Mouse (Mus musculus) erythroblast, embryonic 14.5 days (primary cell): ENCODE results near the gene Flot1. TPM values are rescaled to one million over a fixed set of nuclear protein-coding genes. Genes with fewer than 3 reads are reported as not detected.

Source experiments
- H3K27me3 ChIP-seq: 2 replicates; pipeline ENCODE4 v1.6.1; 2012; ENCODE audit warnings: inconsistent platforms; ENCODE audit not compliant: control insufficient read depth
- H3K36me3 ChIP-seq: 2 replicates; pipeline ENCODE4 v1.6.1; 2012; ENCODE audit warnings: mild to moderate bottlenecking, inconsistent platforms; ENCODE audit not compliant: control insufficient read depth
- H3K4me1 ChIP-seq: 2 replicates; pipeline ENCODE4 v1.6.1; 2012; ENCODE audit warnings: inconsistent platforms; ENCODE audit not compliant: control insufficient read depth
- H3K4me3 ChIP-seq: replicated peaks from 2 replicates; pipeline ENCODE3; 2012; ENCODE audit warnings: moderate library complexity, mild to moderate bottlenecking, inconsistent platforms
- H3K9me3 ChIP-seq: 2 replicates; pipeline ENCODE4 v1.6.1; 2012; ENCODE audit warnings: low read length, inconsistent platforms, mixed read lengths; ENCODE audit not compliant: control insufficient read depth
- GATA1 ChIP-seq: IDR thresholded peaks from 2 replicates; pipeline ENCODE4 v1.6.1; 2012; ENCODE audit warnings: low read length, inconsistent platforms, mixed read lengths
- TAL1 ChIP-seq: IDR thresholded peaks from 3 replicates; pipeline ENCODE4 v1.6.1; 2012; ENCODE audit warnings: low read length, inconsistent platforms, mixed read lengths
- polyA plus RNA-seq: library from polyadenylated mRNA; stranded (reverse); fragments of >175 nt; gene quantifications from 2 replicates; pipeline ENCODE4 v1.2.3, GENCODE M21; 2012

The Flot1 gene
- polyA plus RNA-seq, 1 experiment, result 8.2 TPM

GRCm38 (mm10) chr17:35833239-35833751 lies 10.3 kb downstream of the Flot1 start:
- peaks cover 89% of the 10 kb centered on the region for H3K36me3 ChIP-seq
- peaks cover 64% of the 10 kb centered on the region for H3K4me1 ChIP-seq
- TF ChIP-seq GATA1, result no peak
- TF ChIP-seq TAL1, result no peak
- no peaks in the 10 kb centered on the region; the same call in 1 of the 2 replicates for H3K27me3 ChIP-seq
- H3K9me3 ChIP-seq, result no peaks in the 10 kb centered on the region; the same call in 1 of the 2 replicates
- no peak overlapping the region for H3K4me3 ChIP-seq

- peaks cover 85% of the 10 kb centered on the region for H3K36me3 ChIP-seq
- peaks cover 70% of the 10 kb centered on the region for H3K4me1 ChIP-seq
- no peak overlapping the region for H3K4me3 ChIP-seq
- no peaks in the 10 kb centered on the region; the same call in 1 of the 2 replicates for H3K27me3 ChIP-seq
- no peaks in the 10 kb centered on the region; the same call in 1 of the 2 replicates for H3K9me3 ChIP-seq
- TF ChIP-seq GATA1 (no peak), TAL1 (no peak)
These were observed 10.9 kb downstream of the Flot1 start for GRCm38 (mm10) chr17:35833894-35834293.

- H3K36me3 ChIP-seq, result peaks cover 77% of the 10 kb centered on the region
- no peak for TF ChIP-seq TAL1
- no peak for TF ChIP-seq GATA1
- peaks cover 74% of the 10 kb centered on the region for H3K4me1 ChIP-seq
- no peaks in the 10 kb centered on the region; the same call in 1 of the 2 replicates for H3K9me3 ChIP-seq
- H3K27me3 ChIP-seq, result no peaks in the 10 kb centered on the region; the same call in 1 of the 2 replicates
- H3K4me3 ChIP-seq, result peak overlapping the region; percentile 78
These were observed 11.8 kb downstream of the Flot1 start for GRCm38 (mm10) chr17:35834696-35835422.

GRCm38 (mm10) chr17:35835424-35836140 lies 12.6 kb downstream of the Flot1 start:
- H3K4me3 ChIP-seq, result peak overlapping the region; percentile 78
- H3K4me1 ChIP-seq, result peaks cover 74% of the 10 kb centered on the region
- H3K27me3 ChIP-seq, result no peaks in the 10 kb centered on the region; the same call in 1 of the 2 replicates
- H3K9me3 ChIP-seq, result no peaks in the 10 kb centered on the region; the same call in 1 of the 2 replicates
- no peak for TF ChIP-seq GATA1
- no peak for TF ChIP-seq TAL1
- peaks cover 69% of the 10 kb centered on the region for H3K36me3 ChIP-seq

- Histone ChIP-seq H3K9me3 (no peaks in the 10 kb centered on the region; the same call in 1 of the 2 replicates), H3K4me1 (peaks cover 70% of the 10 kb centered on the region), H3K4me3 (peak overlapping the region; percentile 78), H3K36me3 (peaks cover 61% of the 10 kb centered on the region), H3K27me3 (no peaks in the 10 kb centered on the region; the same call in 1 of the 2 replicates)
- TF ChIP-seq TAL1 (no peak), GATA1 (no peak; the same call in 1 of the 2 replicates)
These were observed 13.3 kb downstream of the Flot1 start for GRCm38 (mm10) chr17:35836178-35836965.

- no peak for TF ChIP-seq GATA1
- no peak for TF ChIP-seq TAL1
- Histone ChIP-seq H3K4me1 (peaks cover 74% of the 10 kb centered on the region), H3K27me3 (no peaks in the 10 kb centered on the region; the same call in 1 of the 2 replicates)
These were observed 14.0 kb downstream of the Flot1 start for GRCm38 (mm10) chr17:35836991-35837422.

GRCm38 (mm10) chr17:35837487-35837886 lies 14.5 kb downstream of the Flot1 start:
- Histone ChIP-seq H3K36me3 (peaks cover 50% of the 10 kb centered on the region), H3K9me3 (no peaks in the 10 kb centered on the region; the same call in 1 of the 2 replicates), H3K4me1 (peaks cover 76% of the 10 kb centered on the region), H3K4me3 (peak overlapping the region; percentile 78), H3K27me3 (no peaks in the 10 kb centered on the region; the same call in 1 of the 2 replicates)
- TF ChIP-seq TAL1, result no peak
- no peak for TF ChIP-seq GATA1

More at GRCm38 (mm10) chr17:35836991-35837422, 14.0 kb downstream of the Flot1 start:
- Histone ChIP-seq H3K4me3 (peak overlapping the region; percentile 78), H3K9me3 (no peaks in the 10 kb centered on the region; the same call in 1 of the 2 replicates), H3K36me3 (peaks cover 55% of the 10 kb centered on the region)

- peaks cover 77% of the 10 kb centered on the region for H3K4me1 ChIP-seq
These were observed 15.1 kb downstream of the Flot1 start, which contains the start of gene Tubb5 for GRCm38 (mm10) chr17:35838122-35838544. Gene Tubb5 (minus strand): TSS chr17:35838306.

More at GRCm38 (mm10) chr17:35838122-35838544, 15.1 kb downstream of the Flot1 start, which contains the start of gene Tubb5:
- H3K36me3 ChIP-seq, result peaks cover 48% of the 10 kb centered on the region
- peak within 1 kb of the TSS; percentile 78 for H3K4me3 ChIP-seq
- TF ChIP-seq GATA1 (no peak), TAL1 (no peak)
- no peaks in the 10 kb centered on the region; the same call in 1 of the 2 replicates for H3K27me3 ChIP-seq
- no peaks in the 10 kb centered on the region; the same call in 1 of the 2 replicates for H3K9me3 ChIP-seq
